Comparison of ENCODE assay signal across 11 mouse cellular contexts in the genomic region with DNA sequence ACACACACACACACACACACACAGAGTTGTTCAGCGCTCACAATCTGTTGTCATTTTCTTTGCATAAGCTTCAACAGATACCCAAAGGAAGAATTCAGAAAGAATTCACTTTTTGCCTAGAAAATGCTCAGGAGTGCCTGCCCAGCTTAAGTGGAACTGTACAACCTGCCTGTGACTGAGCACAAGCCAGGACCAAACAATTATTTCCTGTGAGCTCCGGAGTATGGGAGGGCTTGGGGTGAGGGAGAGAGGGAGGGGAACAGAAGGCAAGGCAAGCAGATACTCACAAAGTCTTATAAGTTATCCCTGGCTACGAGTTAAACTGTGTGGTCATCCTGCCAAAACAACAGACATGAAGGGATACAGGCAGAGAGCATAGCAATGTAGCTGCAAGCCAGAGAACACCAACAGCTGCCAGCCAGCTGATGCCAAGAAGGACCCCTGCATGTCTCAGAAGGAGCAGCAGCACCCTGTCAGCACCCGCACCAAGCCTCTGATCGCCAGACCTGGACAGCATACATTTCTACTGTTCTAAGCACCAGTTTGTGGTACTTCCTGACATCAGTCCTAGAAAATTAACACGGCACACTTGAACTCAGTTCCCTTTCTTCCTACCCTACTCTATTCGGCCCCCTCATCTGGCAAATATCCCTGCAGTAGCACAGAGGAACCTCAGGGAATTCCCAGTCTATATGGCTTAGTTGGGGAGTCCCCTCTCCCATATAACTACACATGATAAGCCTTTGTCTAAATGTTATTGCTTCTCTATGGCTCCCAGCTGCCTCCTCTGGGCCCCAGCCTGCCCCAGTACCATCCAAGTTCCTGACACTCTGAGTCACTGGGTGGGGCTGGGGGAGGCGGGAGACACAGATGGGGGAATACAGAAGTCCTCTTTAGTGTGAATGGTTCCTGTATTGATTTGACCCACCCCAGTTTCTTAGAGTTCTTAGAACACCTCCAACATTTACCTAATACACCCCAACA. TPM values are rescaled to one million over a fixed set of nuclear protein-coding genes. Genes with fewer than 3 reads are reported as not detected.
DNase-seq lines count a peak whose midpoint lies in the region; ATAC-seq and TF ChIP-seq lines count a peak whose summit lies in the region.
"Had no signal": no experiment of that assay in that cellular context is flagged by ENCODE, and none has a peak within 500 bp of the region (broad histone marks: within the 10 kb centered on the region; RNA-seq: fewer than 3 reads in every experiment).

No protein-coding gene starts in this region.

- DNase-seq in embryonic facial prominence, embryonic 10.5 days (ENCODE audit: low spot score) = no peak
- DNase-seq in cerebellum, postnatal 36 days = no peak
- DNase-seq in c-Kit-positive CD71-positive TER-119-positive erythroid progenitor cells, embryonic 14.5 days (ENCODE audit: low spot score) = no peak
- DNase-seq: cerebellum, adult 18-20 months; right cerebral cortex, postnatal 4 days had no signal

- H3K36me3 ChIP-seq in embryonic facial prominence, embryonic 12.5 days = peaks cover 16% of the 10 kb centered on the region; the same call in 1 of the 2 replicates
- H3K36me3 ChIP-seq in embryonic facial prominence, embryonic 10.5 days (replicated peaks) = peaks cover 59% of the 10 kb centered on the region
- H3K36me3 ChIP-seq in neural tube, embryonic 13.5 days = 0 out of 2 replicates have a peak, but pooled peaks cover 5% of the 10 kb centered on the region
- H3K36me3 ChIP-seq in neural tube, embryonic 15.5 days = no peaks in the 10 kb centered on the region
- H3K36me3 ChIP-seq in intestine, embryonic 16.5 days (ENCODE audit: control insufficient read depth, insufficient read depth, low read length) = no peaks in the 10 kb centered on the region
- H3K36me3 ChIP-seq in myocyte (ENCODE audit: control insufficient read depth, insufficient read depth) = no peaks in the 10 kb centered on the region

- H3K27ac ChIP-seq in embryonic facial prominence, embryonic 12.5 days = no peak overlapping the region
- H3K27ac ChIP-seq in embryonic facial prominence, embryonic 10.5 days (replicated peaks) = no peak overlapping the region; the same call in 1 of the 2 replicates
- H3K27ac ChIP-seq in neural tube, embryonic 13.5 days (replicated peaks) = 0 out of 2 replicates have a peak overlapping the region, but pooled peaks have one; percentile 30
- no peak overlapping the region for H3K27ac ChIP-seq in neural tube, embryonic 15.5 days (replicated peaks)
- H3K27ac ChIP-seq in intestine, embryonic 16.5 days (ENCODE audit: low read length) = peak overlapping the region; percentile 37; the same call in 1 of the 2 replicates
- H3K27ac ChIP-seq: limb, embryonic 12.5 days had no signal

- no peak for ATAC-seq in embryonic facial prominence, embryonic 12.5 days (ENCODE audit: insufficient number of reproducible peaks, insufficient read depth, low FRiP score, low TSS enrichment)
- ATAC-seq in neural tube, embryonic 13.5 days (ENCODE audit: low read depth) = peak; percentile 40
- ATAC-seq in neural tube, embryonic 15.5 days (ENCODE audit: low FRiP score) = no peak
- peak; percentile 87 for ATAC-seq in intestine, embryonic 16.5 days

- WGBS in embryonic facial prominence, embryonic 12.5 days = 56% methylated on average over 8 of the region's 8 CpGs
- 64% methylated on average over 8 of the region's 8 CpGs for WGBS in embryonic facial prominence, embryonic 10.5 days
- 64% methylated on average over 8 of the region's 8 CpGs for WGBS in neural tube, embryonic 13.5 days
- 57% methylated on average over 8 of the region's 8 CpGs for WGBS in neural tube, embryonic 15.5 days
- WGBS in intestine, embryonic 16.5 days = 50% methylated on average over 8 of the region's 8 CpGs

- H3K27me3 ChIP-seq in embryonic facial prominence, embryonic 12.5 days = no peaks in the 10 kb centered on the region
- H3K27me3 ChIP-seq in embryonic facial prominence, embryonic 10.5 days (replicated peaks; ENCODE audit: low read depth, poor library complexity, severe bottlenecking) = no peaks in the 10 kb centered on the region
- H3K27me3 ChIP-seq in neural tube, embryonic 13.5 days = no peaks in the 10 kb centered on the region
- H3K27me3 ChIP-seq in neural tube, embryonic 15.5 days (replicated peaks) = no peaks in the 10 kb centered on the region
- H3K27me3 ChIP-seq in intestine, embryonic 16.5 days (replicated peaks; ENCODE audit: control insufficient read depth, insufficient read depth, low read length) = no peaks in the 10 kb centered on the region
- no peaks in the 10 kb centered on the region for H3K27me3 ChIP-seq in myocyte (ENCODE audit: control insufficient read depth, insufficient read depth, insufficient read length)
- H3K27me3 ChIP-seq: limb, embryonic 12.5 days had no signal

- no peaks in the 10 kb centered on the region for H3K79me2 ChIP-seq in myocyte (ENCODE audit: control insufficient read depth, insufficient read depth)

- no peak overlapping the region for H3K4me3 ChIP-seq in embryonic facial prominence, embryonic 12.5 days
- H3K4me3 ChIP-seq in embryonic facial prominence, embryonic 10.5 days = no peak overlapping the region
- no peak overlapping the region for H3K4me3 ChIP-seq in neural tube, embryonic 13.5 days
- no peak overlapping the region for H3K4me3 ChIP-seq in neural tube, embryonic 15.5 days (replicated peaks)
- H3K4me3 ChIP-seq in intestine, embryonic 16.5 days (ENCODE audit: low read length) = no peak overlapping the region
- no peak overlapping the region for H3K4me3 ChIP-seq in myocyte
- H3K4me3 ChIP-seq: limb, embryonic 12.5 days had no signal

- no peak overlapping the region for H3K4me2 ChIP-seq in embryonic facial prominence, embryonic 12.5 days (replicated peaks)
- no peak overlapping the region for H3K4me2 ChIP-seq in neural tube, embryonic 13.5 days
- no peak overlapping the region for H3K4me2 ChIP-seq in neural tube, embryonic 15.5 days
- H3K4me2 ChIP-seq in intestine, embryonic 16.5 days (ENCODE audit: low read depth, low read length) = no peak overlapping the region
- peak overlapping the region; percentile 64 for H3K4me2 ChIP-seq in myocyte (ENCODE audit: low read depth)
- H3K4me2 ChIP-seq: limb, embryonic 12.5 days had no signal

- H3K9ac ChIP-seq in embryonic facial prominence, embryonic 12.5 days = 0 out of 2 replicates have a peak overlapping the region, but pooled peaks have one; percentile 15
- no peak overlapping the region for H3K9ac ChIP-seq in neural tube, embryonic 13.5 days
- H3K9ac ChIP-seq in neural tube, embryonic 15.5 days (replicated peaks) = no peak overlapping the region
- H3K9ac ChIP-seq in intestine, embryonic 16.5 days (ENCODE audit: low read depth, low read length) = no peak overlapping the region
- H3K9ac ChIP-seq: limb, embryonic 12.5 days had no signal

- peaks cover 42% of the 10 kb centered on the region for H3K4me1 ChIP-seq in embryonic facial prominence, embryonic 12.5 days
- H3K4me1 ChIP-seq in embryonic facial prominence, embryonic 10.5 days = peaks cover 59% of the 10 kb centered on the region
- H3K4me1 ChIP-seq in neural tube, embryonic 13.5 days (replicated peaks) = peaks cover 62% of the 10 kb centered on the region
- H3K4me1 ChIP-seq in neural tube, embryonic 15.5 days = peaks cover 48% of the 10 kb centered on the region
- peaks cover 21% of the 10 kb centered on the region for H3K4me1 ChIP-seq in intestine, embryonic 16.5 days (ENCODE audit: control insufficient read depth, insufficient read depth, low read length)

- no peak for TF ChIP-seq POLR2A in myocyte (IDR thresholded peaks at IDR 0.05; ENCODE audit: insufficient read length, low read depth)

- H3ac ChIP-seq in myocyte (ENCODE audit: control insufficient read depth, insufficient read length) = no peak overlapping the region

- H3K9me3 ChIP-seq in embryonic facial prominence, embryonic 12.5 days = no peaks in the 10 kb centered on the region
- no peaks in the 10 kb centered on the region for H3K9me3 ChIP-seq in embryonic facial prominence, embryonic 10.5 days
- H3K9me3 ChIP-seq in neural tube, embryonic 13.5 days = no peaks in the 10 kb centered on the region
- H3K9me3 ChIP-seq in neural tube, embryonic 15.5 days (replicated peaks) = no peaks in the 10 kb centered on the region
- no peaks in the 10 kb centered on the region for H3K9me3 ChIP-seq in intestine, embryonic 16.5 days (ENCODE audit: control insufficient read depth, low read length)
- H3K9me3 ChIP-seq: limb, embryonic 12.5 days had no signal

TF ChIP-seq in myocyte, 11 proteins besides CTCF, POLR2A, EP300 and RAD21:
- TF ChIP-seq MAX (IDR thresholded peaks at IDR 0.05; ENCODE audit: low read depth) = no peak
- TF ChIP-seq TCF12 (IDR thresholded peaks at IDR 0.05; ENCODE audit: insufficient read depth, poor library complexity, severe bottlenecking) = peak; percentile 2
- no peak for TF ChIP-seq POLR2AphosphoS2 (IDR thresholded peaks at IDR 0.05; ENCODE audit: insufficient read length, low read depth)
- TF ChIP-seq REST (IDR thresholded peaks at IDR 0.05; ENCODE audit: insufficient read depth, insufficient read length) = no peak
- no peak for TF ChIP-seq CEBPB (IDR thresholded peaks at IDR 0.05; ENCODE audit: insufficient read depth, poor library complexity, severe bottlenecking)
- peak in 2 of 3 experiments; percentile 77 to 81 for TF ChIP-seq MYOD1 (IDR thresholded peaks at IDR 0.05; ENCODE audit: control insufficient read depth in 1 of 3, insufficient read length in 2 of 3, low read depth in 2 of 3)
- no peak for TF ChIP-seq SRF (IDR thresholded peaks at IDR 0.05; ENCODE audit: control insufficient read depth, insufficient read length, low read depth)
- no peak for TF ChIP-seq USF1 (IDR thresholded peaks at IDR 0.05; ENCODE audit: low read depth)
- peak; percentile 42 for TF ChIP-seq TCF3 (IDR thresholded peaks at IDR 0.05; ENCODE audit: insufficient read length, low read depth)
- peak in 2 of 3 experiments; percentile 48 to 77 for TF ChIP-seq MYOG (IDR thresholded peaks at IDR 0.05; ENCODE audit: control insufficient read depth in 1 of 3, insufficient read depth in 1 of 3, insufficient read length in 2 of 3, low read depth in 2 of 3)
- no peak for TF ChIP-seq E2F4 (IDR thresholded peaks at IDR 0.05; ENCODE audit: insufficient read depth)
TF ChIP-seq in myocyte: peak in this region for 4.

RNA-seq across cellular contexts. Expression of a gene that starts 18.5 kb away (rescaled TPM):
- polyA plus RNA-seq in embryonic facial prominence, embryonic 12.5 days (2016; fragmentation: Nextera tagmentation; extraction: Ambion mirVana) = 74.9 and 84.7 TPM in 2 replicates
- 82.6 and 84.7 TPM in 2 replicates for polyA plus RNA-seq in embryonic facial prominence, embryonic 10.5 days (2016; fragmentation: Nextera tagmentation; extraction: Ambion mirVana)
- polyA plus RNA-seq in neural tube, embryonic 13.5 days (2015; fragmentation: Nextera tagmentation; extraction: Ambion mirVana) = 75.1 and 75.3 TPM in 2 replicates
- 43.0 and 71.5 TPM in 2 replicates for polyA plus RNA-seq in neural tube, embryonic 15.5 days (2015; fragmentation: Nextera tagmentation; extraction: Ambion mirVana)
- 18.2 and 19.8 TPM in 2 replicates for polyA plus RNA-seq in intestine, embryonic 16.5 days (2015; fragmentation: Nextera tagmentation; extraction: Ambion mirVana)
- 11.0 TPM for polyA plus RNA-seq in myocyte (2012; fragmentation: generic; extraction: Trizol)

Comparison
In these comparisons a context has a peak if more than half of its experiments do, and no peak if none do; other contexts are left out.
1. ATAC-seq: peak in neural tube, embryonic 13.5 days (single experiment) and intestine, embryonic 16.5 days (single experiment); none in embryonic facial prominence, embryonic 12.5 days (single experiment) and neural tube, embryonic 15.5 days (single experiment).
2. H3K27ac ChIP-seq: peak in neural tube, embryonic 13.5 days (single experiment) and intestine, embryonic 16.5 days (single experiment); none in embryonic facial prominence, embryonic 12.5 days (single experiment), embryonic facial prominence, embryonic 10.5 days (single experiment) and neural tube, embryonic 15.5 days (single experiment).